Mouse (Mus musculus): ENCODE data around the gene Adssl1. TPM values are rescaled to one million over a fixed set of nuclear protein-coding genes. Genes with fewer than 3 reads are reported as not detected.

Gene Adssl1
- total and polyA plus RNA-seq, 2 experiments from 2014 or later = 2.6 to 8.4 TPM

DNA sequence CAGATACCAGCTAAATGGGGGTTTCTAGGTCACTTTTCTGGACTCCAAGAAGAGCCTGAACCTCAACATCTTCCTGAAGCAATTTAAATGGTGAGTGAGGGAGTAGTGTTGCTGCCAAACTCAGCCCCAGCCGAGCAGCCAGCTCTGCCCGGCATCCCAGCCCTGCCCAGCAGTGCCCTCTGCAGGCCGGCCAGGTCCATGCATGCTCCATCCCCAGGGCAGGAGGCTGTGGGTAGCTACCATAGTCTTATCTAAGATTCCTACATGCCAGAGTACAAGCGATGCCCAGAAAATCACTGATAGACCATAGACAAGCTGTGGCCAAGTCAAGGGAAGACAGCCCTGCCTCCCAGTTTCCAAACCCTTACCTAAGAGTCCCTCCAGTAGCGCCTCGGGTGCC lies 14.1 kb upstream of the Adssl1 start:
- Histone ChIP-seq H3K4me2 (ENCODE audit: low read depth, low read length) (no peak overlapping the region), H3K4me3 (ENCODE audit: low read length) (no peak overlapping the region), H3K9ac (replicated peaks; ENCODE audit: low read length) (no peak overlapping the region), H3K27ac (no peak overlapping the region), H3K36me3 (ENCODE audit: insufficient read depth, low read length) (no peaks in the 10 kb centered on the region), H3K27me3 (ENCODE audit: insufficient read depth, low read length) (no peaks in the 10 kb centered on the region), H3K9me3 (ENCODE audit: low read length) (no peaks in the 10 kb centered on the region), H3K4me1 (ENCODE audit: insufficient read depth, low read length) (no peaks in the 10 kb centered on the region)
- WGBS = 49% methylated on average over 6 of the region's 6 CpGs
- TF ChIP-seq CTCF (IDR thresholded peaks at IDR 0.05; ENCODE audit: low read depth) = peak; percentile 93
- DNase-seq (ENCODE audit: low spot score) (peak; percentile 76), ATAC-seq (peak; percentile 81)

DNA sequence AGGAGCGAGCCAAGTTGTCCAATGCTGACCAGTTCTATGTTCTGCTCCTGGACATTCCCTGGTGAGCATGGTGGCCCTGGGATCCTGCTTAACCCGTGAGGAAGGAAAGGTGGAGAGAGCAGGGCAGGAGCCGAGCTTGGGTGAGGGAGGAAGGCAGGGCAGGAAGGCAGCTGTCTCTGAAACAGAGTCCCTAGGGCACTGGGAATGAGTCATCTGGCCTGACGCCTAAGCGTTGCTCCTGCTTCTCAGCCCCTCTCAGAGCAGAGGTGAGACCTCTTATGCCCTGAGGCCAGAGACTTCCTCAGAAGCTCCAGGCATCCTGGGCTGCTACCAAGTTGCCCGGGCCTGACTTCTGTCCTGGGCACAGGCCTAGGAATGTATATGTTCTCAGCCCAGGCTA lies 12.8 kb upstream of the Adssl1 start:
- Histone ChIP-seq H3K4me1 (ENCODE audit: insufficient read depth, low read length) (no peaks in the 10 kb centered on the region), H3K4me3 (ENCODE audit: low read length) (no peak overlapping the region), H3K9ac (replicated peaks; ENCODE audit: low read length) (no peak overlapping the region), H3K27ac (no peak overlapping the region), H3K4me2 (ENCODE audit: low read depth, low read length) (no peak overlapping the region), H3K9me3 (ENCODE audit: low read length) (no peaks in the 10 kb centered on the region), H3K27me3 (ENCODE audit: insufficient read depth, low read length) (no peaks in the 10 kb centered on the region), H3K36me3 (ENCODE audit: insufficient read depth, low read length) (no peaks in the 10 kb centered on the region)
- DNase-seq (ENCODE audit: low spot score) (no peak), ATAC-seq (no peak)
- no peak for TF ChIP-seq CTCF (IDR thresholded peaks at IDR 0.05; ENCODE audit: low read depth)
- 68% methylated on average over 6 of the region's 6 CpGs for WGBS

DNA sequence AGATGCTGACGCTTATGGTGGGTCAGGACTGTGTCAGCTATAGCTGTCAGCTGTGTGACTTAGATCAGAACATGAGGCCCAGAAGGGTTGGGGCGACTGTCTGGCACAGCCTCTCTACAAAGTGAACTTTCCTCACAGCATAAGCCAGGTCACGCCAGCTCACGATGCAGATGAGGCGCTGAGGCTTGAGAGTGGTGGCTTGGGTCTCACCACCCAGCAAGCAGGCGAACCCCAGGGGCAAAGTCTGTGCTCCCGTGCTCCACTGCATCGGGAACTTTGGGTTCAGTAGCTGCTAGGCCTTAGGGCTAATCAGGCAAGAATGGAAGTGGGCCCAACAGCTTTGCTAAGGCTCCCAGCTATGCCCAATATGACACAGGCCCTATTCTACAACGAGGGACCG lies 10.8 kb upstream of the Adssl1 start:
- ATAC-seq = no peak
- Histone ChIP-seq H3K9me3 (ENCODE audit: low read length) (no peaks in the 10 kb centered on the region), H3K9ac (replicated peaks; ENCODE audit: low read length) (no peak overlapping the region), H3K4me1 (ENCODE audit: insufficient read depth, low read length) (no peaks in the 10 kb centered on the region), H3K4me3 (ENCODE audit: low read length) (no peak overlapping the region), H3K27me3 (ENCODE audit: insufficient read depth, low read length) (no peaks in the 10 kb centered on the region), H3K27ac (no peak overlapping the region), H3K36me3 (ENCODE audit: insufficient read depth, low read length) (no peaks in the 10 kb centered on the region), H3K4me2 (ENCODE audit: low read depth, low read length) (no peak overlapping the region)
- no peak for DNase-seq (ENCODE audit: low spot score)
- 89% methylated on average over 10 of the region's 10 CpGs for WGBS
- TF ChIP-seq CTCF (IDR thresholded peaks at IDR 0.05; ENCODE audit: low read depth) = no peak

DNA sequence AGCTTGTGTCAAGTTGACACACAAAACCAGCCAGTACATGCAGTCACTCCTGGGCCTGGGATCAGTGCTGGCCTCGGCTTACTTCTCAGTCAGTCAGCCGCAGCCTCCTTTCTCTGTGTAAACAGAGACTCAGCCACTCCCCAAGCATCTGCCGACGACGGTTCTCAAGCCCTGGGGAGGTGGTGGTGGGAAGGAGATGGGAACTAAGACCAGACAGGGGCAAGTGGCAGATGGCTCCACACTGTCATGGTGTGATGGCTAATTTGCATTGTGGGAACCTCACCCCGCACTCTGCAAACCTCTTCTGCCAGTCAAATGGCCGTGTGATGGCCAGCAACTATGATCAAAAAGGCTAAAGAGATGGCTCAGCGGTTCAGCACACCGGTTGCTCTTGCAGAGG lies 3.2 kb upstream of the Adssl1 start:
- H3K4me3 ChIP-seq (ENCODE audit: low read length) = no peak overlapping the region
- no peaks in the 10 kb centered on the region for H3K36me3 ChIP-seq (ENCODE audit: insufficient read depth, low read length)
- H3K4me2 ChIP-seq (ENCODE audit: low read depth, low read length) = no peak overlapping the region
- WGBS = 49% methylated on average over 9 of the region's 9 CpGs
- H3K9ac ChIP-seq (replicated peaks; ENCODE audit: low read length) = no peak overlapping the region
- H3K27me3 ChIP-seq (ENCODE audit: insufficient read depth, low read length) = no peaks in the 10 kb centered on the region
- H3K27ac ChIP-seq = no peak overlapping the region
- peaks cover 10% of the 10 kb centered on the region for H3K4me1 ChIP-seq (ENCODE audit: insufficient read depth, low read length)
- ATAC-seq (no peak), DNase-seq (ENCODE audit: low spot score) (no peak)
- no peaks in the 10 kb centered on the region for H3K9me3 ChIP-seq (ENCODE audit: low read length)
- no peak for TF ChIP-seq CTCF (IDR thresholded peaks at IDR 0.05; ENCODE audit: low read depth)

DNA sequence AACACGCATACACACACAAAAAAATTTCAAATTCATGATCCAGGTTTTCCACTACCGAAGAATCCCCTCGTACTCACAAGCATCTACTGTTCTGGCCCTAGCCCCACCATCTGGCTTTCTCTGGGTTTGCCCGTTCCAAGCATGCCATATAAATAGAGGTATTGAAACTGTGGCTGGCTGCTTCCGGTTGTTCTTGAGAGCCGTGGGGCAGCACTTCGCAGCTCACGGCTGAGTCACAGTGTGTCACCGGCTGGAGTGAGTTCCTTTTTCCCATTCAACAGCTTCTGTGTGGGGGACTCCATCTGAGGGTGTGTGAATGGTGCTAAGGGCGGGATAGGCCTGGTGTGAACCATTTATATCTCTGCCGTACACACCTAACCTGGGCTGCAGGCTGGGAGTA lies 2.7 kb upstream of the Adssl1 start:
- no peaks in the 10 kb centered on the region for H3K36me3 ChIP-seq (ENCODE audit: insufficient read depth, low read length)
- peaks cover 10% of the 10 kb centered on the region for H3K4me1 ChIP-seq (ENCODE audit: insufficient read depth, low read length)
- no peaks in the 10 kb centered on the region for H3K9me3 ChIP-seq (ENCODE audit: low read length)
- no peak overlapping the region for H3K4me3 ChIP-seq (ENCODE audit: low read length)
- H3K9ac ChIP-seq (replicated peaks; ENCODE audit: low read length) = no peak overlapping the region
- ATAC-seq (no peak), DNase-seq (ENCODE audit: low spot score) (peak; percentile 30)
- no peak overlapping the region for H3K27ac ChIP-seq
- no peak overlapping the region for H3K4me2 ChIP-seq (ENCODE audit: low read depth, low read length)
- no peak for TF ChIP-seq CTCF (IDR thresholded peaks at IDR 0.05; ENCODE audit: low read depth)
- no peaks in the 10 kb centered on the region for H3K27me3 ChIP-seq (ENCODE audit: insufficient read depth, low read length)
- WGBS = 80% methylated on average over 11 of the region's 11 CpGs

DNA sequence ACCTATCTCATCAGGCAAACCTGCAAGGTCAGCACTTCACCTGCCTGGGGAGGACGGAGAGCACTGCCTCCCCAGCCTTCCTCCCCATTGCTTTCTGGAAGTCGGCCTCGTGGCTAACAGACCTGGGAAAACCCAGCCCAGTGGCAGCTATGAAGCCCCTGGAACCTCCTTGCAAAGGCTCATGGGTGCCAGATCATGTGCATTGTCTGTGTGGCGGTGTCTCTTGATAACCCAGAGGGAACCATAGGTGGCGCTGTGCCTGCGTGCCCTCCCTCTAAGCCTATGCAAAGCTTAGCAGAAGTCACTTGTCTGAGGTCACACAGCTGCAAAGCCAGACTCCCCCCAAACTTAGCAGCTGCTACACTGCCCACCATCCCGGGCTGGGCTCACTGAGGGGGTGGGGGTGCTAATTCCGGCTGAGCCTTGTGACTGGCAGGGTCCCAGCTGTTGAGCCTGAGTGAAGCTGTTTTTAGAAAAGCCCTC lies 1.9 kb upstream of the Adssl1 start:
- H3K27ac ChIP-seq = no peak overlapping the region
- H3K4me1 ChIP-seq (ENCODE audit: insufficient read depth, low read length) = peaks cover 10% of the 10 kb centered on the region
- 15% methylated on average over 8 of the region's 8 CpGs for whole genome bisulfite sequencing

DNA sequence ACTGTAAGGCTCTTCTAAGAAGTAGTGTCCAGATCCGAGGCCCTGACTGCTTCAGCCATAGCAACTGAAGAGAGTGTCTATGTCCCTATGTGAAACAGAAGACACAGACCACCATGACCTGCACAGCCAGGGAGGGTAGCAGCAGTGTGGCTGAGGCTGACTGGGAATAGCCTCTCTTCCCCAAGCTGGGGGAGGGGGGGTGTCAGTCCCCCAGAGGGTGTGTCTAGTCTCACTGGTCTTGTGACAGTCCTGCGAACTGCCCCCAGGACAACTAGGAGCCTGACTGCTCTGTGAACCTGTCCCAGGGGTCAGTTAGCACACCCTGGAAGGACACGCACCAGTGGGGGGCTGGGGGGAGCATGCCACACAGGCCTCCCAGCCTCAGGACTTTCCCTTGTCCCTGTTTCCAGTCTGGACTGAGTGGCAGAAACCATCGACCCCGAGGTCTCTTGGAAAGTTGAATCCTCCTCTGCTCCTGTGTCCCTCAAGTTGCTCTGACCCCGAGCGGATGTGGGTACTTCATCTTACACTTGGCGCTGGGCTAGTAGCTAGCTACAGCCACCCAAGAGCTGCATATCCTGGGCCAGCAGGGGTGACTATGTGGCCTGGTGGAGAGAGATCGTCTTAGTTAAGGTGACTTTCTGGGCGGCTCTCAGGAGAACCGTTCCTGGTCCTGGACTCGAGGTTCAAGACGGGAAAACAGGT lies 712 bp upstream of the Adssl1 start:
- Histone ChIP-seq H3K9ac (replicated peaks; ENCODE audit: low read length) (peak overlapping the region; percentile 58; the same call in 1 of the 2 replicates), H3K4me3 (ENCODE audit: low read length) (peak overlapping the region; percentile 51), H3K27me3 (ENCODE audit: insufficient read depth, low read length) (no peaks in the 10 kb centered on the region), H3K9me3 (ENCODE audit: low read length) (no peaks in the 10 kb centered on the region), H3K36me3 (ENCODE audit: insufficient read depth, low read length) (no peaks in the 10 kb centered on the region), H3K4me2 (ENCODE audit: low read depth, low read length) (peak overlapping the region; percentile 94), H3K27ac (peak overlapping the region; percentile 32), H3K4me1 (ENCODE audit: insufficient read depth, low read length) (peaks cover 10% of the 10 kb centered on the region)
- 31% methylated on average over 13 of the region's 13 CpGs for WGBS
- ATAC-seq (no peak), DNase-seq (ENCODE audit: low spot score) (no peak)
- no peak for TF ChIP-seq CTCF (IDR thresholded peaks at IDR 0.05; ENCODE audit: low read depth)

More for the DNA sequence above, 1.9 kb upstream of the Adssl1 start:
- Histone ChIP-seq H3K9me3 (ENCODE audit: low read length) (no peaks in the 10 kb centered on the region), H3K36me3 (ENCODE audit: insufficient read depth, low read length) (no peaks in the 10 kb centered on the region), H3K4me3 (ENCODE audit: low read length) (no peak overlapping the region), H3K4me2 (ENCODE audit: low read depth, low read length) (no peak overlapping the region), H3K9ac (replicated peaks; ENCODE audit: low read length) (no peak overlapping the region), H3K27me3 (ENCODE audit: insufficient read depth, low read length) (no peaks in the 10 kb centered on the region)
- peak; percentile 79 for TF ChIP-seq CTCF (IDR thresholded peaks at IDR 0.05; ENCODE audit: low read depth)
- ATAC-seq = peak; percentile 62
- DNase-seq (ENCODE audit: low spot score) = peak; percentile 79
